Mouse (Mus musculus): ENCODE measurements around the gene Stau1.

DNA sequence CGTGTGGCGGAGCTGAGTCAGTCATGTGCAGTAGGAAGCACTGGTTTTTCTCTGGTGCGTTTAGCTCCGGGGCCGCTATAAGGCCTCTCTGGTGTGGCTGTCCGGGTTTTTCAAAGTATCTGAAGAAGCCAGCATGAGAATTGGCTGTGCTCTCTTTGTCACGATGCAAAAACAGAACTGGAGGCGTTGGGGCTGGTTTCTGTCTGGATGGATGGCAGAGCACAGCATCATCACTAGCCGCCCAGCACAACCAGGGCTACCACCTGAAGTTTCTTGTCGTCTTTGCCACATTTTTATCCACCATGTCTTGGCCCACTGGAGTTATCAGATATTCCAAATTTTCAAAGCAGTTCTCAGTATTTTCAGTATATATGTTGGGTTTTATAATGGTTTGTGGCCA, 47.2 kb downstream of the Stau1 start:
- TF ChIP-seq CTCF (IDR thresholded peaks at IDR 0.05; ENCODE audit: control insufficient read depth, insufficient read depth, insufficient replicate concordance, low read depth, low read length) (no peak), POLR2A (IDR thresholded peaks at IDR 0.05; ENCODE audit: control insufficient read depth, low read depth, low read length) (no peak)

Data from testis, adult 2 months (tissue).